Mouse (Mus musculus) olfactory bulb, adult 2 months (tissue): Measurements from ENCODE around the gene Pacrg. TPM values are rescaled to one million over a fixed set of nuclear protein-coding genes. Genes with fewer than 3 reads are reported as not detected.

Experiments
- H3K27ac ChIP-seq: fragments of 200-500 bp; 2 replicates; pipeline ENCODE4 v1.5.1; 2012; ENCODE audit warnings: low read depth, low read length; ENCODE audit not compliant: insufficient read depth
- H3K4me1 ChIP-seq: fragments of 200-500 bp; 2 replicates; pipeline ENCODE4 v1.6.1; 2012; ENCODE audit warnings: low read length; ENCODE audit not compliant: control insufficient read depth, insufficient read depth
- H3K4me3 ChIP-seq: fragments of 200-500 bp; 2 replicates; pipeline ENCODE4 v1.5.1; 2012; ENCODE audit warnings: mild to moderate bottlenecking, low read depth, low read length, moderate library complexity; ENCODE audit not compliant: insufficient read depth
- CTCF ChIP-seq: fragments of 200-500 bp; IDR thresholded peaks from 2 replicates; pipeline ENCODE4 v1.5.1; 2012; ENCODE audit warnings: low read depth, mild to moderate bottlenecking, low read length, moderate library complexity; ENCODE audit not compliant: insufficient read depth
- POLR2A ChIP-seq: fragments of 200-500 bp; IDR thresholded peaks from 2 replicates; pipeline ENCODE4 v1.6.1; 2012; ENCODE audit warnings: mild to moderate bottlenecking, low read depth, low read length, moderate library complexity; ENCODE audit not compliant: insufficient read depth
- WGBS: fragments of 180-500 bp; shearing (Covaris S2); methylation state at CpG from one replicate; pipeline ENCODE4 v1.1.7; 2018; 5-methylcytosine and 5-hydroxymethylcytosine counted together
- polyA plus RNA-seq: library from polyadenylated mRNA; stranded (reverse); fragments of >200 nt; gene quantifications from 2 replicates; pipeline ENCODE4 v1.2.4, GENCODE M21; 2012; ENCODE audit warnings: low replicate concordance; ENCODE audit not compliant: missing spikeins, insufficient read depth, insufficient read length

Gene Pacrg
- polyA plus RNA-seq, 1 experiment = not detected

DNA sequence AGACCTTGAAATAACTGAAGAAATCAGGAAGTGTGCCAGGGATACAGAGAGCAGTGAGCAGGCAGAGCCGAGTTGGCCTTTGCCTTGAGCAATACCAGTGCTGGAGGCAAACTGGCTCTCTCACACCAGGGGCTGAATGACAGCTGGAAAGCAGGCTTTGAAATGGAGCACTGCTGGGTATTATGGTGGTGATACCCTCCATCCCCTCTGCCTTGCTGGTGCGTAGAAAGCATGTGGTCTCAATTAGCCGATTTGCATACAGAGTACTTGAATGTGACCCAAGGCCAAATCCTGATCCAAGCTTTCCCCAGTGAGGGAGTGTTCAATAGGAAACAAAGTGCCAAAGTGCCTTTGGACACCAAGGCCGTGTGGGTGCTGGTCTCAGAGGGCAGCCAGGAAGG, 431.4 kb downstream of the Pacrg start:
- WGBS = 64% methylated on average over 4 of the region's 4 CpGs
- no peak overlapping the region for H3K27ac ChIP-seq
- H3K4me3 ChIP-seq = no peak overlapping the region
- TF ChIP-seq POLR2A (no peak), CTCF (no peak)
- peaks cover 16% of the 10 kb centered on the region for H3K4me1 ChIP-seq

DNA sequence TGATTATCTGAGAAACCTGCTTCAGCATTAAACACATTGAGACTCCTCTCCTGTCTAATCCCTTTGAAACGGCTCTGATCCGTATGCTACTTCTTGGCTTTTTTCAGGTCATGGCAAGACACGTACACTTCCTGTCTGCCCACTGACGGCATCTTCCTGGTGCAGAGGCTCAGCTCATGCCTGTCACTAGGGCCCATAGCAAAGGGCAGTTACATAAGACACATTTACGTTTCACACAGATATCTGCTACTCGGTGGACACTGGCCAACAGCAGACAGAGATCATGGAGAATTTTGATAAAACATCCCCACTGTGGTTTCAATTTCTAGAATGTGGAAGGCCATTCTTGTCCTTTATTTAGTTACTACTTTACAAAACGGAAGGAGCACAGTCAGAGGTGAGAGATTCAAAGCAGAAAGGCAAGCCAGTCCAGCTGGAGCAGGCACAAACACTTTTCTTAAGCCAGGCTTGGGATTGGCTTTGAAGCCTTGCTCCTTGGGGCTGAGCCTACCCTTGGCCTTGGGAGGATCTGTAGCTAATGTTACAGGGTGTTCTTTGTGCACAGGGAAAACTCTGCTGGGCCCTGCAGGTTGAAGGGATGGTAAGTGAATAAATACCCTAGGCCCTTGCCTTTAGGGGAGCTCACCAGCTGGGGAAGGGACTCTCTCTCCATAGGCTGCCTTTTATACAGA, 432.9 kb downstream of the Pacrg start:
- 68% methylated on average over 7 of the region's 7 CpGs for WGBS
- TF ChIP-seq CTCF = no peak
- no peak for TF ChIP-seq POLR2A
- H3K4me3 ChIP-seq = no peak overlapping the region
- H3K27ac ChIP-seq = peak overlapping the region; percentile 75
- H3K4me1 ChIP-seq = peaks cover 23% of the 10 kb centered on the region

DNA sequence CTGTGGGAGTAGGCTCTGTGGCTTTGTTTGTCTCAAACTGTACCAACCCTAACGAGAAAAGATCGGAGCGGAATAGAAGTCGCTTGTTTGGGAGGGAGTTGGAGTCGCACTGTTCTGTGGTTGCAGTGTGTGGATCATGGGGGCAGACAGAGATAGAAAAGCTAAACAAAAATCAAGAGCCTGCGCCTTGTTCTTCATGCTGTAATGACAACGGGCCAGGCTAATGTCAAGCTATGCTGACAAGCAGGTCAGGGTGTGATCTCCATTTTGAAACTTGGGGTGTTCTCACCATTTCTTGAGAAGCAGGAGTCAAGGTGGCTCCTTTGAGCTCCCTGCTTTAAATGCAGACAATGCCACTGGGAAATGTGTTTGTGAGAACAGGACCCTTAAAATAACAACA, 433.8 kb downstream of the Pacrg start:
- Histone ChIP-seq H3K4me1 (peaks cover 28% of the 10 kb centered on the region), H3K27ac (peak overlapping the region; percentile 75), H3K4me3 (no peak overlapping the region)
- WGBS = 33% methylated on average over 7 of the region's 7 CpGs
- no peak for TF ChIP-seq POLR2A
- TF ChIP-seq CTCF = no peak

DNA sequence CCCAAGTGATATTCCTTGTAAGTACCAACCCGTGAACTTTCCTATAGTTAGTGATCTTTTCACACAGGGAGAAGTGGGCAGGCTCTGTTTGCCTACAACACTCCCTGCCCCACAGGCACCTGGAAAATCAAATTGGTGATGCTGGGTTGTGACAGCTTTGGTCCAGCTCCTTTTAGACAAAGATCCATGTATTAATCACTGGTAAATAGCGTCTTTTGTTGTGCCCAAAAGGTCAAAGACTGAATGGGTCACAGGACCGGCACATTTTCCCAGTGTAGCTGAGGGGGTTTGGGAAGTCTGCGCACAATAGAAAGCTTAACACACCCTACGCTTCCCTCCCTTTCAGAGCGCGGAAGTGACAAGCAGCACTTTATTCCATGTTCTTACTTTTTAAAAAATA, 434.2 kb downstream of the Pacrg start:
- 41% methylated on average over 7 of the region's 7 CpGs for WGBS

DNA sequence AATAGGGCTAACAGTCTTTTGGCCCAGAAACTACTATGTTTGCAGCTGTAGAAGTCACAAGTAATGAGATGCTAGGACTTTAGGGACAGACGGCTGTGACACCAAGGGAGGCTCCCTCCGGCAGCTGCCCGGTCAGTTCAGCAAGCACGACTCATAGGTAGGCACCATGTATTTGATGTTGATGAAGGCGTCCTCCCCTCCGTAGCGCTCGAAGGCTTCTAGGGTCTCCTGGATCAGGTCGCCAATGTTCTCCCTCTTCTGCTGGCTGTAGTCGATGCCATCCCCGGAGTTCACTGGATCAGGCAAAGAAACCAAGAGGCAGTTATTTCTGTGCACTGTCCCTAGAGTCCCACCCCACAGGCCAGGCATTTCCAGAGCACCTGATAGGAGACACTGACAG, 436.9 kb downstream of the Pacrg start:
- 78% methylated on average over 11 of the region's 11 CpGs for WGBS
- TF ChIP-seq POLR2A (no peak), CTCF (no peak)
- no peak overlapping the region for H3K4me3 ChIP-seq
- H3K27ac ChIP-seq = no peak overlapping the region
- H3K4me1 ChIP-seq = peaks cover 33% of the 10 kb centered on the region

More for the DNA sequence above, 434.2 kb downstream of the Pacrg start:
- Histone ChIP-seq H3K4me3 (no peak overlapping the region), H3K27ac (0 out of 2 replicates have a peak overlapping the region, but pooled peaks have one; percentile 12), H3K4me1 (peaks cover 28% of the 10 kb centered on the region)
- TF ChIP-seq POLR2A (no peak), CTCF (no peak)

DNA sequence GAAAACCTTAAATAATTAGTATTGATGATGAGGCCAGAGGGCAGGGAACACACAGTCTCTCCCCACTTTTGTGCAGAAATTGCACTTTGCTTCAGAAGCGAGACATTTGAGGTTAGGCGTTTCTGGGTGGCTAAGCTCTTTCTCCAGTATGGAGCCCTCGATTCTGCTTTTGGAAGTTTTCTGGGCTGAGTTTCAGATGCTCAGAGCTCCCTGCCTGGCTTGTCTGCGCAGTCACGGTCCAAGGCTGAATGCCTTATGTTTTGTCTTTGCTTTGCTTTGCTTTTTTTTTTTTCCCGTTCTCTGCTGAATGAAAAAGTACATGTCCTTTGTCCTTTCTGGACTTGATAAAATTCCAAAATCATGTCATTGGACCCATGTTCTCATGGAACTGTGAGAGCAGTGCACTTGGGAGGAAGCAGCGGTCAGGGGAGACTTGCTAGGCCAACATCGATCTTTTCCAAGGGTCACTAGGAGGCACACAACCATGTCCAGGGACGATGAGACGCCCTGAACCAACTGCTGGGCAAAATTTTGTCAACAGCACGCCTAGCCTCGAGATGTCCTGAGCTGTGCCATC, 438.0 kb downstream of the Pacrg start:
- Histone ChIP-seq H3K4me3 (no peak overlapping the region), H3K4me1 (peaks cover 30% of the 10 kb centered on the region), H3K27ac (peak overlapping the region; percentile 36)
- no peak for TF ChIP-seq POLR2A
- TF ChIP-seq CTCF = no peak
- WGBS = 68% methylated on average over 12 of the region's 12 CpGs

DNA sequence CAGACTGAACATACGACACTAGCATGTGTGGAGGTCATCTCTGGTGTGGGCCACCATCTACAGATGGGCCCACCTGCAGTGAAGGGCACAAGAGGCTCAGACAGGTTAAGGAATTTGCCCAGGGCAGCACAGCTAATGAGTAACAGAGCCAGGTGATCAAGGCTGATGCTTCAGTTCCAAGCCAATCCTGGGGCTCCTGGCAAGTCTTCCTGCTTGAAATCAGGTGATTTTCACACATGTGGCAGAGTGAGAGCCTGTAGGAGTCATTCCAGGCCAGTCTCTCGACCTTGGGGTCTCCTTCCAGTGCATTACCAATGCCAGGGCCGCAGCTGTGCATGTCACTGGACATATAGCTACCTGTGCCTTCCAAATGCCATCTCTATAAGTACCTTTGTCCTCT, 438.6 kb downstream of the Pacrg start:
- WGBS = 78% methylated on average over 3 of the region's 3 CpGs
- H3K4me1 ChIP-seq = peaks cover 30% of the 10 kb centered on the region
- H3K27ac ChIP-seq = peak overlapping the region; percentile 22; the same call in 1 of the 2 replicates
- TF ChIP-seq CTCF (no peak), POLR2A (no peak)
- no peak overlapping the region for H3K4me3 ChIP-seq

DNA sequence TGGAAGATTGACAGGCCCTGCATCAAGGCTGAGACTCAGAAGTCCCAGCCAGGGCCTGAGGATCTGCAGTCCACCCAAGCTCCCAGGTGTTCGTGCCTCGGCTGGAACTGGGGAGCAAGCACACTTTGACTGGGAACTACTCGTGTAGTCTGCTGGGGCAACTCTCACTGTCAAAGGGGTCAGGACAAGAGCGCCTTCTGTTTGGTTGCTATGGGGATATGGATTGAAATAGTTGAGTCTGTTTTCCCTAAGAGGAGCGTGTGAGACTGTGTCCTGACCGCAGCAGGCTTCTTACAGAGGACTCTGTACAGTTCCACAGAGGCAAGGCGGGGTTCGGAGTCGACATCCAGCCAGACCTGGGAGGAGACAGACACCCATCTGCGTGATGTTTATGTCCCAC, 440.4 kb downstream of the Pacrg start:
- Histone ChIP-seq H3K27ac (peak overlapping the region; percentile 14; the same call in 1 of the 2 replicates), H3K4me3 (no peak overlapping the region), H3K4me1 (peaks cover 30% of the 10 kb centered on the region)
- TF ChIP-seq POLR2A (no peak), CTCF (no peak)
- 67% methylated on average over 10 of the region's 10 CpGs for WGBS

DNA sequence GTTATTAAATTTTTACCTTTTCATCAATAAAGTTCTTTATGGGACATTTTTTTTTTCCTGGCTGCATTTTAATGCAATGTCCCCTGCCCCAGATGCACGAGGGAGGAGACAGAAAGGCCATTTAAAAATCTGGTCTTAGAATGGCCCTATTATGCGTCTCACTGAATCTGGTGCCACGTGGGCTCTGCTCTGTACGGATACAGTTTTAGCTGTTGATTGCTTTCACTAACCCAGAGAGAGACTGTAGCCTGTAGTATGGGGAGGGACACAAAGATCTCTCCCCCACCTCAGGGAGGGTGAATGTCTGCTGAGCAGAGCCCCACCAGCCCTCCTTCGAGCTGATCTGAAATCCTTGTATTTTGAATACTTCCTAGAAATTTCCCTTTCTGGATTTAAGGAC, 441.2 kb downstream of the Pacrg start:
- 75% methylated on average over 5 of the region's 5 CpGs for WGBS
- H3K4me3 ChIP-seq = no peak overlapping the region
- peaks cover 32% of the 10 kb centered on the region for H3K4me1 ChIP-seq
- no peak overlapping the region for H3K27ac ChIP-seq
- no peak for TF ChIP-seq CTCF
- no peak for TF ChIP-seq POLR2A
